Mouse (Mus musculus): ENCODE data around the gene Mrps26. TPM values are rescaled to one million over a fixed set of nuclear protein-coding genes. Genes with fewer than 3 reads are reported as not detected.
"Not testable (repeated sequence)": the region's sequence is repeated elsewhere in the genome, so short reads cannot be mapped to it uniquely, and the experiment has no call there.

Mrps26 gene
- total RNA-seq, 2 experiments from 2014 or later = 72.2 to 73.0 TPM

GRCm38 (mm10) chr2:130574960-130575359, 11.4 kb downstream of the Mrps26 start:
- no peak for DNase-seq (ENCODE audit: low spot score in 2 of 2)

- DNase-seq (ENCODE audit: low spot score in 2 of 2) = no peak
Measured at GRCm38 (mm10) chr2:130575873-130576272, 12.3 kb downstream of the Mrps26 start, which contains the start of gene Oxt. Oxt (plus strand) TSS chr2:130576173.

GRCm38 (mm10) chr2:130576564-130576963, 13.0 kb downstream of the Mrps26 start:
- not testable (repeated sequence) for DNase-seq (ENCODE audit: low spot score in 2 of 2)

- DNase-seq (ENCODE audit: low spot score in 2 of 2) = no peak
Measured at GRCm38 (mm10) chr2:130577021-130577420, 13.5 kb downstream of the Mrps26 start.

GRCm38 (mm10) chr2:130577632-130578031, 14.1 kb downstream of the Mrps26 start:
- DNase-seq (ENCODE audit: low spot score in 2 of 2) = no peak

GRCm38 (mm10) chr2:130578148-130578547, 14.6 kb downstream of the Mrps26 start:
- DNase-seq (ENCODE audit: low spot score in 2 of 2) = peak; percentile 39 to 41

- DNase-seq (ENCODE audit: low spot score in 2 of 2) = no peak
Measured at GRCm38 (mm10) chr2:130579791-130580190, 16.2 kb downstream of the Mrps26 start.

GRCm38 (mm10) chr2:130581201-130581600, 17.7 kb downstream of the Mrps26 start:
- DNase-seq (ENCODE audit: low spot score in 2 of 2) = no peak

GRCm38 (mm10) chr2:130582552-130582951, 19.0 kb downstream of the Mrps26 start, which contains the start of gene Avp:
Avp (minus strand) TSS chr2:130582554.
- DNase-seq (ENCODE audit: low spot score in 2 of 2) = no peak

GRCm38 (mm10) chr2:130583902-130584560, 20.5 kb downstream of the Mrps26 start:
- no peak for DNase-seq (ENCODE audit: low spot score in 2 of 2)

GRCm38 (mm10) chr2:130586016-130586415, 22.5 kb downstream of the Mrps26 start:
- no peak for DNase-seq (ENCODE audit: low spot score in 2 of 2)

- no peak for DNase-seq (ENCODE audit: low spot score in 2 of 2)
Measured at GRCm38 (mm10) chr2:130588373-130588772, 24.8 kb downstream of the Mrps26 start.

- DNase-seq (ENCODE audit: low spot score in 2 of 2) = no peak
Measured at GRCm38 (mm10) chr2:130589157-130589556, 25.6 kb downstream of the Mrps26 start.

- DNase-seq (ENCODE audit: low spot score in 2 of 2) = no peak
Measured at GRCm38 (mm10) chr2:130589761-130590160, 26.2 kb downstream of the Mrps26 start.

- no peak for DNase-seq (ENCODE audit: low spot score in 2 of 2)
Measured at GRCm38 (mm10) chr2:130591016-130591415, 27.5 kb downstream of the Mrps26 start.

- no peak for DNase-seq (ENCODE audit: low spot score in 2 of 2)
Measured at GRCm38 (mm10) chr2:130595596-130595995, 32.1 kb downstream of the Mrps26 start.

- DNase-seq (ENCODE audit: low spot score in 2 of 2) = no peak
Measured at GRCm38 (mm10) chr2:130597601-130598010, 34.1 kb downstream of the Mrps26 start.

GRCm38 (mm10) chr2:130598399-130598798, 34.9 kb downstream of the Mrps26 start:
- DNase-seq (ENCODE audit: low spot score in 2 of 2) = no peak

GRCm38 (mm10) chr2:130602195-130602594, 38.7 kb downstream of the Mrps26 start:
- DNase-seq (ENCODE audit: low spot score in 2 of 2) = no peak

- no peak for DNase-seq (ENCODE audit: low spot score in 2 of 2)
Measured at GRCm38 (mm10) chr2:130613091-130613490, 49.5 kb downstream of the Mrps26 start.
